Mouse (Mus musculus): Measurements from ENCODE around the gene Ift81.

- TF ChIP-seq CTCF (IDR thresholded peaks at IDR 0.05; ENCODE audit: low read depth, low read length) (no peak), POLR2A (IDR thresholded peaks at IDR 0.05; ENCODE audit: extremely low read depth, insufficient read depth, low read length) (no peak)
These were observed 93.2 kb downstream of the Ift81 start for GRCm38 (mm10) chr5:122521130-122521473.
